Mouse (Mus musculus) liver, embryonic 18 days (tissue): ENCODE results near the gene Wdr45b. TPM values are rescaled to one million over a fixed set of nuclear protein-coding genes. Genes with fewer than 3 reads are reported as not detected.

Experiments
- polyA plus RNA-seq: library from polyadenylated mRNA; depleted of rRNA; stranded (reverse); fragments of >200 nt; gene quantifications from 2 replicates; pipeline ENCODE4 v1.2.3, GENCODE M21; 2012; rRNA removed

The Wdr45b gene
- 17.3 and 17.6 TPM in 2 replicates for polyA plus RNA-seq

GRCm38 (mm10) chr11:121354091-121354707, at the start of gene Wdr45b:
TSS of gene Wdr45b (minus strand) at chr11:121354445.

GRCm38 (mm10) chr11:121387750-121388553, 33.7 kb upstream of the Wdr45b start, which contains the start of gene Rab40b:
TSS of gene Rab40b (minus strand) at chr11:121388251.

Other genes with a start within 250 kb of the Wdr45b start
- gene Tex19.2, start 235.8 kb downstream of the Wdr45b start, polyA plus RNA-seq, result not detected in 2 replicates
- gene Tex19.1, start 208.3 kb downstream of the Wdr45b start, polyA plus RNA-seq, result 0.04 TPM in 1 of 2 replicates, not detected in the other
- not detected in 2 replicates for gene Uts2r, start 194.2 kb downstream of the Wdr45b start, polyA plus RNA-seq
- 9.8 and 11.2 TPM in 2 replicates for gene Hexdc, start 150.0 kb downstream of the Wdr45b start, polyA plus RNA-seq
- gene Ogfod3, start 149.7 kb downstream of the Wdr45b start, polyA plus RNA-seq, result 6.6 and 6.7 TPM in 2 replicates
- 17.4 and 17.8 TPM in 2 replicates for gene Cybc1, start 125.1 kb downstream of the Wdr45b start, polyA plus RNA-seq
- gene Narf, start 117.2 kb downstream of the Wdr45b start, polyA plus RNA-seq, result 32.3 and 34.5 TPM in 2 replicates
- 7.1 TPM in 2 replicates for gene Foxk2, start 94.5 kb downstream of the Wdr45b start, polyA plus RNA-seq
- gene Rab40b, start 33.8 kb upstream of the Wdr45b start, polyA plus RNA-seq, result 0.31 TPM in 2 replicates
- 11.8 and 13.2 TPM in 2 replicates for gene Fn3krp, start 67.0 kb upstream of the Wdr45b start, polyA plus RNA-seq
- gene Fn3k, start 80.5 kb upstream of the Wdr45b start, polyA plus RNA-seq, result 10.9 and 11.1 TPM in 2 replicates
- gene Tbcd, start 97.5 kb upstream of the Wdr45b start, polyA plus RNA-seq, result 21.4 and 22.0 TPM in 2 replicates
- 1.6 and 1.9 TPM in 2 replicates for gene Zfp750, start 164.9 kb upstream of the Wdr45b start, polyA plus RNA-seq